Mouse (Mus musculus) liver, embryonic 14.5 days (tissue): ENCODE measurements around the gene Nme6.

Source experiments
- CTCF ChIP-seq: IDR thresholded peaks from 2 replicates; pipeline ENCODE4 v1.5.1; 2016; ENCODE audit warnings: antibody characterized with exemption, low read depth, control low read depth
- EP300 ChIP-seq: IDR thresholded peaks from 2 replicates; pipeline ENCODE4 v1.6.1; 2016; ENCODE audit warnings: antibody characterized with exemption, low read depth

GRCm38 (mm10) chr9:109879305-109879704 lies 46.8 kb downstream of the Nme6 start:
- TF ChIP-seq CTCF, result no peak
- no peak for TF ChIP-seq EP300
